20 mouse cellular contexts compared by ENCODE assay signal in genomic region chr3:51203906-51204305, GRCm38 (mm10).
"Had no signal": no experiment of that assay in that cellular context is flagged by ENCODE, and none has a peak within 500 bp of the region (broad histone marks: within the 10 kb centered on the region; RNA-seq: fewer than 3 reads in every experiment).

No protein-coding gene starts in this region.

- H3K9ac ChIP-seq: limb, embryonic 13.5 days; liver, embryonic 13.5 days; midbrain, embryonic 12.5 days; midbrain, embryonic 15.5 days; neural tube, embryonic 12.5 days; neural tube, embryonic 15.5 days had no signal

- H3K4me3 ChIP-seq: layer of hippocampus, adult 2 months; limb, embryonic 10.5 days; limb, embryonic 13.5 days; liver, embryonic 13.5 days; midbrain, embryonic 12.5 days; midbrain, embryonic 15.5 days; neural tube, embryonic 12.5 days; neural tube, embryonic 15.5 days had no signal

- DNase-seq: layer of hippocampus, adult 9-11 months; liver, embryonic 13.5 days; lung, adult 2 months; lung, postnatal 14 days; lung, postnatal 4 days; right cerebral cortex, adult 18-20 months; right cerebral cortex, postnatal 14 days; right cerebral cortex, postnatal 4 days; spleen, adult 18-20 months; thymus, adult 18-20 months; thymus, postnatal 14 days had no signal

- H3K4me1 ChIP-seq: midbrain, embryonic 12.5 days; midbrain, embryonic 15.5 days; neural tube, embryonic 12.5 days had no signal

- H3K36me3 ChIP-seq: limb, embryonic 10.5 days; limb, embryonic 13.5 days; liver, embryonic 13.5 days; midbrain, embryonic 12.5 days; midbrain, embryonic 15.5 days; neural tube, embryonic 12.5 days; neural tube, embryonic 15.5 days had no signal

- ATAC-seq: inflammation-experienced regulatory T-cells, adult 6 months; intestine, embryonic 16.5 days; midbrain, embryonic 15.5 days had no signal

- H3K4me2 ChIP-seq: limb, embryonic 13.5 days; liver, embryonic 13.5 days; midbrain, embryonic 12.5 days; midbrain, embryonic 15.5 days; neural tube, embryonic 12.5 days; neural tube, embryonic 15.5 days had no signal

- H3K27ac ChIP-seq: layer of hippocampus, adult 2 months; limb, embryonic 10.5 days; limb, embryonic 13.5 days; liver, embryonic 13.5 days; midbrain, embryonic 12.5 days; midbrain, embryonic 15.5 days; neural tube, embryonic 12.5 days; neural tube, embryonic 15.5 days had no signal

- H3K27me3 ChIP-seq: limb, embryonic 13.5 days; midbrain, embryonic 12.5 days; midbrain, embryonic 15.5 days; neural tube, embryonic 12.5 days; neural tube, embryonic 15.5 days had no signal

- H3K9me3 ChIP-seq: limb, embryonic 10.5 days; limb, embryonic 13.5 days; midbrain, embryonic 15.5 days; neural tube, embryonic 12.5 days; neural tube, embryonic 15.5 days had no signal
